Mouse (Mus musculus) E14TG2a.4 (cell line): ENCODE data around the gene Rer1.
A peak's percentile ranks its signal among the peaks of the same experiment; 100 is the strongest.

Experiments
- CTCF ChIP-seq: conservative IDR thresholded peaks from 2 replicates; pipeline ENCODE4 v1.5.1; 2014; ENCODE audit warnings: low read length
- NANOG ChIP-seq: IDR thresholded peaks from 2 replicates; pipeline ENCODE4 v1.6.1; 2014; ENCODE audit warnings: borderline replicate concordance, low read length, mixed read lengths
- POU5F1 ChIP-seq: IDR thresholded peaks from 2 replicates; pipeline ENCODE4 v1.6.1; 2014; ENCODE audit warnings: low read length, borderline replicate concordance

DNA sequence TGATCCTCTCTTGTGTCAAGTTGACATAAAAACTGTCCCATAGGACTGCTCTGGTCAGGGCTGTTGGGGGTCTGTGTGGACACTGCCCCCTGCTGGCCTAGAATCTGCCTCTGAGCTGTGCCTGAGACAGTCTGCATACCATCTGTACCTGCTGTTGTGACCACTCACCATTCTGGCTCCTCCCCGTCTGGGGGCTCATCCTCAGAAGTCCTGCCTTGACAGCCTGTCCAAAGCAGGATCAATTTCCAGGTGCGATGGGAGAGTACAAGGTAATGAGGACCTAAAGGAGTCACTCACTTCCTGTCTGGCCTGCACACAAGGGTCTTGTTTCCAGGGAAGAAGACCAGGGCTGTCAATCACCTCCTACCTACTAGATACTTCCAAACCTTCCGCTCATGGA, 8.4 kb upstream of the Rer1 start:
- peak; percentile 66 for TF ChIP-seq CTCF
- TF ChIP-seq POU5F1 = no peak
- no peak for TF ChIP-seq NANOG
